ENCODE assay signal across 17 mouse cellular contexts in genomic region chr9:60545361-60546096, GRCm38 (mm10). TPM values are rescaled to one million over a fixed set of nuclear protein-coding genes. Genes with fewer than 3 reads are reported as not detected.
A peak's percentile ranks its signal among the peaks of the same experiment; 100 is the strongest.
DNase-seq lines count a peak whose midpoint lies in the region; ATAC-seq and TF ChIP-seq lines count a peak whose summit lies in the region.
"Had no signal": no experiment of that assay in that cellular context is flagged by ENCODE, and none has a peak within 500 bp of the region (broad histone marks: within the 10 kb centered on the region; RNA-seq: fewer than 3 reads in every experiment).

No protein-coding gene starts in this region.

- no peak overlapping the region for H3K4me3 ChIP-seq in intestine, postnatal 0 days (ENCODE audit: low read depth, low read length)
- H3K4me3 ChIP-seq in lung, embryonic 16.5 days (ENCODE audit: low read length) = no peak overlapping the region
- no peak overlapping the region for H3K4me3 ChIP-seq in stomach, postnatal 0 days (ENCODE audit: low read depth, low read length)
- no peak overlapping the region for H3K4me3 ChIP-seq in forebrain, embryonic 11.5 days (ENCODE audit: low read depth, low read length)
- no peak overlapping the region for H3K4me3 ChIP-seq in hindbrain, embryonic 11.5 days (ENCODE audit: low read depth, low read length)
- H3K4me3 ChIP-seq: hindbrain, embryonic 12.5 days; limb, embryonic 12.5 days; neural tube, embryonic 12.5 days had no signal

- no peak for TF ChIP-seq EP300 in stomach, postnatal 0 days (optimal IDR thresholded peaks at IDR 0.05)

- H3K9me3 ChIP-seq in intestine, postnatal 0 days (ENCODE audit: control insufficient read depth) = no peaks in the 10 kb centered on the region
- no peaks in the 10 kb centered on the region for H3K9me3 ChIP-seq in lung, embryonic 16.5 days (ENCODE audit: control insufficient read depth, low read length)
- H3K9me3 ChIP-seq in stomach, postnatal 0 days (ENCODE audit: control insufficient read depth, low read length) = no peaks in the 10 kb centered on the region
- no peaks in the 10 kb centered on the region for H3K9me3 ChIP-seq in forebrain, embryonic 11.5 days (ENCODE audit: control insufficient read depth, low read length)
- H3K9me3 ChIP-seq in hindbrain, embryonic 11.5 days (ENCODE audit: control insufficient read depth, low read length) = no peaks in the 10 kb centered on the region
- H3K9me3 ChIP-seq: hindbrain, embryonic 12.5 days; limb, embryonic 12.5 days; neural tube, embryonic 12.5 days had no signal

- no peaks in the 10 kb centered on the region for H3K4me1 ChIP-seq in intestine, postnatal 0 days (replicated peaks; ENCODE audit: control insufficient read depth, insufficient read depth, low read length)
- H3K4me1 ChIP-seq in lung, embryonic 16.5 days (replicated peaks; ENCODE audit: control insufficient read depth, insufficient read depth, low read length) = peaks cover 8% of the 10 kb centered on the region; the same call in 1 of the 2 replicates
- H3K4me1 ChIP-seq in stomach, postnatal 0 days (replicated peaks; ENCODE audit: control insufficient read depth, insufficient read depth) = no peaks in the 10 kb centered on the region; the same call in 1 of the 2 replicates
- H3K4me1 ChIP-seq in forebrain, embryonic 11.5 days (replicated peaks; ENCODE audit: control insufficient read depth, insufficient read depth, low read length) = no peaks in the 10 kb centered on the region
- no peaks in the 10 kb centered on the region for H3K4me1 ChIP-seq in hindbrain, embryonic 11.5 days (replicated peaks; ENCODE audit: control insufficient read depth, insufficient read depth, low read length)
- H3K4me1 ChIP-seq: hindbrain, embryonic 12.5 days; neural tube, embryonic 12.5 days had no signal

- H3K27me3 ChIP-seq in intestine, postnatal 0 days (replicated peaks; ENCODE audit: control insufficient read depth, insufficient read depth, low read length) = no peaks in the 10 kb centered on the region
- no peaks in the 10 kb centered on the region for H3K27me3 ChIP-seq in lung, embryonic 16.5 days (ENCODE audit: control insufficient read depth, insufficient read depth, low read depth, low read length)
- H3K27me3 ChIP-seq in stomach, postnatal 0 days (ENCODE audit: control insufficient read depth, insufficient read depth, low read length) = no peaks in the 10 kb centered on the region
- no peaks in the 10 kb centered on the region for H3K27me3 ChIP-seq in forebrain, embryonic 11.5 days (ENCODE audit: control insufficient read depth, insufficient read depth, low read length)
- H3K27me3 ChIP-seq in hindbrain, embryonic 11.5 days (ENCODE audit: control insufficient read depth, insufficient read depth, low read length) = peaks cover 3% of the 10 kb centered on the region; the same call in 1 of the 2 replicates
- H3K27me3 ChIP-seq: hindbrain, embryonic 12.5 days; limb, embryonic 12.5 days; neural tube, embryonic 12.5 days; Patski had no signal

- H3K36me3 ChIP-seq in intestine, postnatal 0 days (ENCODE audit: control insufficient read depth, insufficient read depth) = no peaks in the 10 kb centered on the region
- no peaks in the 10 kb centered on the region for H3K36me3 ChIP-seq in lung, embryonic 16.5 days (ENCODE audit: control insufficient read depth, insufficient read depth, low read length)
- no peaks in the 10 kb centered on the region for H3K36me3 ChIP-seq in stomach, postnatal 0 days (ENCODE audit: control insufficient read depth, insufficient read depth, low read length)
- H3K36me3 ChIP-seq in forebrain, embryonic 11.5 days (ENCODE audit: control insufficient read depth, insufficient read depth, low read length) = no peaks in the 10 kb centered on the region
- H3K36me3 ChIP-seq in hindbrain, embryonic 11.5 days (ENCODE audit: control insufficient read depth, insufficient read depth, low read length) = no peaks in the 10 kb centered on the region
- H3K36me3 ChIP-seq: hindbrain, embryonic 12.5 days; limb, embryonic 12.5 days; neural tube, embryonic 12.5 days had no signal

- H3K9ac ChIP-seq in intestine, postnatal 0 days (ENCODE audit: low read depth, low read length) = no peak overlapping the region
- H3K9ac ChIP-seq in lung, embryonic 16.5 days (ENCODE audit: low read length) = no peak overlapping the region
- H3K9ac ChIP-seq in stomach, postnatal 0 days (ENCODE audit: low read length) = no peak overlapping the region
- no peak overlapping the region for H3K9ac ChIP-seq in forebrain, embryonic 11.5 days (ENCODE audit: low read length)
- H3K9ac ChIP-seq in hindbrain, embryonic 11.5 days (ENCODE audit: low read depth, low read length) = no peak overlapping the region
- H3K9ac ChIP-seq: hindbrain, embryonic 12.5 days; limb, embryonic 12.5 days; neural tube, embryonic 12.5 days had no signal

- peak; percentile 63 to 83 for DNase-seq in lung, adult 18-20 months
- no peak for DNase-seq in lung, postnatal 14 days
- peak; percentile 85 for DNase-seq in stomach, postnatal 0 days (ENCODE audit: low spot score)
- no peak for DNase-seq in forebrain, embryonic 11.5 days (ENCODE audit: low spot score)
- no peak for DNase-seq in hindbrain, embryonic 11.5 days (ENCODE audit: low spot score)
- DNase-seq: adrenal gland, adult 2 months; gastrocnemius, postnatal 36 days; midbrain, embryonic 14.5 days; retina, postnatal 1 day; thymus, postnatal 14 days had no signal

- ATAC-seq in intestine, postnatal 0 days = peak; percentile 86
- ATAC-seq in lung, embryonic 16.5 days (ENCODE audit: low read depth) = peak; percentile 67; the same call in 1 of the 2 replicates
- peak; percentile 91 for ATAC-seq in stomach, postnatal 0 days (ENCODE audit: low FRiP score, low TSS enrichment)
- ATAC-seq in forebrain, embryonic 11.5 days (replicated peaks; ENCODE audit: low FRiP score) = no peak
- ATAC-seq in frontal cortex, adult (ENCODE audit: low TSS enrichment) = no peak
- ATAC-seq in hindbrain, embryonic 11.5 days (ENCODE audit: low FRiP score) = no peak
- ATAC-seq: Patski had no signal

- H3K4me2 ChIP-seq in intestine, postnatal 0 days (replicated peaks; ENCODE audit: low read depth) = peak overlapping the region; percentile 42
- H3K4me2 ChIP-seq in lung, embryonic 16.5 days (ENCODE audit: low read depth, low read length) = no peak overlapping the region
- H3K4me2 ChIP-seq in stomach, postnatal 0 days (replicated peaks; ENCODE audit: low read depth) = peak overlapping the region; percentile 29; the same call in 1 of the 2 replicates
- H3K4me2 ChIP-seq in forebrain, embryonic 11.5 days (ENCODE audit: low read depth, low read length, severe bottlenecking) = no peak overlapping the region
- H3K4me2 ChIP-seq in hindbrain, embryonic 11.5 days (replicated peaks; ENCODE audit: low read depth, low read length) = no peak overlapping the region
- H3K4me2 ChIP-seq: hindbrain, embryonic 12.5 days; limb, embryonic 12.5 days; neural tube, embryonic 12.5 days had no signal

- H3K27ac ChIP-seq in intestine, postnatal 0 days (ENCODE audit: low read depth, low read length) = peak overlapping the region; percentile 65
- 0 out of 2 replicates have a peak overlapping the region, but pooled peaks have one; percentile 8 for H3K27ac ChIP-seq in lung, embryonic 16.5 days (ENCODE audit: low read length)
- H3K27ac ChIP-seq in stomach, postnatal 0 days (replicated peaks) = peak overlapping the region; percentile 84
- H3K27ac ChIP-seq in forebrain, embryonic 11.5 days (ENCODE audit: low read depth, low read length) = no peak overlapping the region
- no peak overlapping the region for H3K27ac ChIP-seq in hindbrain, embryonic 11.5 days (ENCODE audit: low read depth, low read length)
- H3K27ac ChIP-seq: hindbrain, embryonic 12.5 days; limb, embryonic 12.5 days; neural tube, embryonic 12.5 days had no signal

- WGBS in intestine, postnatal 0 days = 43% methylated on average over 13 of the region's 13 CpGs
- 50% methylated on average over 13 of the region's 13 CpGs for WGBS in lung, embryonic 16.5 days
- WGBS in stomach, postnatal 0 days = 49% methylated on average over 13 of the region's 13 CpGs
- WGBS in forebrain, embryonic 11.5 days = 84% methylated on average over 13 of the region's 13 CpGs
- WGBS in hindbrain, embryonic 11.5 days = 79% methylated on average over 13 of the region's 13 CpGs

- TF ChIP-seq CTCF in intestine, postnatal 0 days (IDR thresholded peaks at IDR 0.05; ENCODE audit: low read depth) = no peak
- no peak for TF ChIP-seq CTCF in stomach, postnatal 0 days (IDR thresholded peaks at IDR 0.05; ENCODE audit: low read depth)

RNA-seq across cellular contexts. Expression of gene Thsd4, which starts 23.7 kb away (rescaled TPM):
- 11.4 and 13.6 TPM in 2 replicates for polyA plus RNA-seq in intestine, postnatal 0 days (2015; fragmentation: Nextera tagmentation; extraction: Ambion mirVana)
- polyA plus RNA-seq in lung, embryonic 16.5 days (2015; fragmentation: Nextera tagmentation; extraction: Ambion mirVana) = 6.4 and 7.3 TPM in 2 replicates
- 9.6 and 10.7 TPM in 2 replicates for polyA plus RNA-seq in stomach, postnatal 0 days (2015; fragmentation: Nextera tagmentation; extraction: Ambion mirVana)
- polyA plus RNA-seq in forebrain, embryonic 11.5 days (2014; fragmentation: Nextera tagmentation; extraction: Ambion mirVana) = 4.2 and 4.6 TPM in 2 replicates
- polyA plus RNA-seq in hindbrain, embryonic 11.5 days (2014; fragmentation: Nextera tagmentation; extraction: Ambion mirVana) = 3.0 and 5.1 TPM in 2 replicates

Comparison
In these comparisons a context has a peak if more than half of its experiments do, and no peak if none do; other contexts are left out.
1. DNase-seq: peak in lung, adult 18-20 months (2 of 2) and stomach, postnatal 0 days (single experiment); none in lung, postnatal 14 days (single experiment), forebrain, embryonic 11.5 days (single experiment) and hindbrain, embryonic 11.5 days (single experiment).
2. ATAC-seq: peak in intestine, postnatal 0 days (single experiment), lung, embryonic 16.5 days (single experiment) and stomach, postnatal 0 days (single experiment); none in forebrain, embryonic 11.5 days (single experiment), frontal cortex, adult (single experiment) and hindbrain, embryonic 11.5 days (single experiment).
3. H3K27ac ChIP-seq: peak in intestine, postnatal 0 days (single experiment), lung, embryonic 16.5 days (single experiment) and stomach, postnatal 0 days (single experiment); none in forebrain, embryonic 11.5 days (single experiment) and hindbrain, embryonic 11.5 days (single experiment).
4. H3K4me2 ChIP-seq: peak in intestine, postnatal 0 days (single experiment) and stomach, postnatal 0 days (single experiment); none in lung, embryonic 16.5 days (single experiment), forebrain, embryonic 11.5 days (single experiment) and hindbrain, embryonic 11.5 days (single experiment).